Mouse (Mus musculus): Measurements from ENCODE around the gene Mpv17l2.

The Mpv17l2 gene

GRCm38 (mm10) chr8:70790846-70791245 lies 30.1 kb upstream of the Mpv17l2 start:
- no peak for DNase-seq (ENCODE audit: low spot score)

GRCm38 (mm10) chr8:70789046-70789445 lies 28.3 kb upstream of the Mpv17l2 start:
- no peak for DNase-seq (ENCODE audit: low spot score)

- DNase-seq (ENCODE audit: low spot score), result no peak
Observed at GRCm38 (mm10) chr8:70787941-70788667, 27.4 kb upstream of the Mpv17l2 start.

- DNase-seq (ENCODE audit: low spot score), result no peak
Observed at GRCm38 (mm10) chr8:70787051-70787445, 26.3 kb upstream of the Mpv17l2 start.

GRCm38 (mm10) chr8:70786291-70787050 lies 25.7 kb upstream of the Mpv17l2 start:
- no peak for DNase-seq (ENCODE audit: low spot score)

- DNase-seq (ENCODE audit: low spot score), result no peak
Observed at GRCm38 (mm10) chr8:70780093-70780492, 19.3 kb upstream of the Mpv17l2 start.

GRCm38 (mm10) chr8:70776496-70777444 lies 16.0 kb upstream of the Mpv17l2 start, which contains the start of gene Pik3r2:
Gene Pik3r2, minus strand, starts transcription at chr8:70776713.
- DNase-seq (ENCODE audit: low spot score), result peak; percentile 97

- DNase-seq (ENCODE audit: low spot score), result no peak
Observed at GRCm38 (mm10) chr8:70775851-70776495, 15.2 kb upstream of the Mpv17l2 start.

- DNase-seq (ENCODE audit: low spot score), result no peak
Observed at GRCm38 (mm10) chr8:70775227-70775626, 14.5 kb upstream of the Mpv17l2 start.

GRCm38 (mm10) chr8:70774740-70775139 lies 14.0 kb upstream of the Mpv17l2 start:
- no peak for DNase-seq (ENCODE audit: low spot score)

- no peak for DNase-seq (ENCODE audit: low spot score)
Observed at GRCm38 (mm10) chr8:70773833-70774232, 13.1 kb upstream of the Mpv17l2 start.

GRCm38 (mm10) chr8:70773410-70773809 lies 12.7 kb upstream of the Mpv17l2 start:
- no peak for DNase-seq (ENCODE audit: low spot score)

- no peak for DNase-seq (ENCODE audit: low spot score)
Observed at GRCm38 (mm10) chr8:70772890-70773289, 12.1 kb upstream of the Mpv17l2 start.

GRCm38 (mm10) chr8:70772075-70772474 lies 11.3 kb upstream of the Mpv17l2 start:
- no peak for DNase-seq (ENCODE audit: low spot score)

GRCm38 (mm10) chr8:70771217-70771616 lies 10.5 kb upstream of the Mpv17l2 start:
- DNase-seq (ENCODE audit: low spot score), result no peak

GRCm38 (mm10) chr8:70770748-70771147 lies 10.0 kb upstream of the Mpv17l2 start:
- DNase-seq (ENCODE audit: low spot score), result no peak

GRCm38 (mm10) chr8:70769858-70770257 lies 9.1 kb upstream of the Mpv17l2 start:
- no peak for DNase-seq (ENCODE audit: low spot score)

GRCm38 (mm10) chr8:70769359-70769758 lies 8.6 kb upstream of the Mpv17l2 start:
- DNase-seq (ENCODE audit: low spot score), result peak; percentile 87

- no peak for DNase-seq (ENCODE audit: low spot score)
Observed at GRCm38 (mm10) chr8:70768956-70769355, 8.2 kb upstream of the Mpv17l2 start.

- no peak for DNase-seq (ENCODE audit: low spot score)
Observed at GRCm38 (mm10) chr8:70768231-70768776, 7.6 kb upstream of the Mpv17l2 start.

- no peak for DNase-seq (ENCODE audit: low spot score)
Observed at GRCm38 (mm10) chr8:70767503-70767902, 6.8 kb upstream of the Mpv17l2 start.
